In the genomic region with DNA sequence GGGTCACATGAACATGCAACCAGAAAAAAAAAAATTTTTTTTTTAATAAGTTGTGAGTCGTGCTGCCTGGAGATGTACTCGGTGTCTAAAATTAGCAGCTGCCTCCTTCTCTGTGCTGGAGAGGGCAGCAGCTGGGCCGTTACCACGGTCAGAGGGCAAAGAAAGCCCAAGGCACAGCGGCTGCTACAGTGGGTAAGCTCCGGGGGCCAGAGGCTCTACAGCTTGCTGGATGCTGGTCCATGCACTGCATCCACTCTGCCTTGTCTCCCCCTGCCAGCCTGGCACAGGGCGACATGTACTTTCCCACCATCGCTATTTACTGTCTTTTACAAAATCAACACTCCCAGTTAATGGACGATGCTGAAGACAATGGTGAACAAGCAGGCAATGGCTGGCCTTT, we compare ENCODE assay signal across 24 mouse cellular contexts.
A peak's percentile ranks its signal among the peaks of the same experiment; 100 is the strongest.
DNase-seq lines count a peak whose midpoint lies in the region; ATAC-seq and TF ChIP-seq lines count a peak whose summit lies in the region.
"Had no signal": no experiment of that assay in that cellular context is flagged by ENCODE, and none has a peak within 500 bp of the region (broad histone marks: within the 10 kb centered on the region; RNA-seq: fewer than 3 reads in every experiment).

No protein-coding gene starts in this region.

- H3K4me3 ChIP-seq in heart, embryonic 12.5 days: no peak overlapping the region
- H3K4me3 ChIP-seq in liver, postnatal 0 days (ENCODE audit: low read depth, low read length): no peak overlapping the region
- no peak overlapping the region for H3K4me3 ChIP-seq in liver, embryonic 12.5 days
- H3K4me3 ChIP-seq in neural tube, embryonic 12.5 days: no peak overlapping the region
- H3K4me3 ChIP-seq in neural tube, embryonic 15.5 days (replicated peaks): no peak overlapping the region
- H3K4me3 ChIP-seq in neural tube, embryonic 13.5 days: no peak overlapping the region
- H3K4me3 ChIP-seq: embryonic facial prominence, embryonic 13.5 days; erythroblast, embryonic 14.5 days; gastrocnemius, adult 2 months; heart, embryonic 13.5 days; layer of hippocampus, adult 2 months; liver, embryonic 13.5 days; lung, embryonic 15.5 days; myocyte had no signal

- H3K36me3 ChIP-seq in heart, embryonic 12.5 days: no peaks in the 10 kb centered on the region
- no peaks in the 10 kb centered on the region for H3K36me3 ChIP-seq in liver, postnatal 0 days (replicated peaks; ENCODE audit: insufficient read depth, low read length)
- H3K36me3 ChIP-seq in liver, embryonic 12.5 days: no peaks in the 10 kb centered on the region
- no peaks in the 10 kb centered on the region for H3K36me3 ChIP-seq in neural tube, embryonic 12.5 days
- H3K36me3 ChIP-seq in neural tube, embryonic 15.5 days: no peaks in the 10 kb centered on the region
- no peaks in the 10 kb centered on the region for H3K36me3 ChIP-seq in neural tube, embryonic 13.5 days
- H3K36me3 ChIP-seq: embryonic facial prominence, embryonic 13.5 days; heart, embryonic 13.5 days; liver, embryonic 13.5 days; lung, embryonic 15.5 days had no signal

- H3K9me3 ChIP-seq in heart, embryonic 12.5 days (replicated peaks): no peaks in the 10 kb centered on the region
- no peaks in the 10 kb centered on the region for H3K9me3 ChIP-seq in liver, postnatal 0 days (ENCODE audit: low read length)
- H3K9me3 ChIP-seq in liver, embryonic 12.5 days (replicated peaks): no peaks in the 10 kb centered on the region
- H3K9me3 ChIP-seq in neural tube, embryonic 12.5 days: no peaks in the 10 kb centered on the region
- no peaks in the 10 kb centered on the region for H3K9me3 ChIP-seq in neural tube, embryonic 15.5 days (replicated peaks)
- no peaks in the 10 kb centered on the region for H3K9me3 ChIP-seq in neural tube, embryonic 13.5 days
- H3K9me3 ChIP-seq: embryonic facial prominence, embryonic 13.5 days; heart, embryonic 13.5 days; liver, embryonic 13.5 days; lung, embryonic 15.5 days had no signal

- TF ChIP-seq CTCF in liver, postnatal 0 days (IDR thresholded peaks at IDR 0.05; ENCODE audit: low read depth): no peak

- no peak overlapping the region for H3K4me2 ChIP-seq in heart, embryonic 12.5 days
- H3K4me2 ChIP-seq in liver, postnatal 0 days (ENCODE audit: low read depth, low read length): no peak overlapping the region
- H3K4me2 ChIP-seq in liver, embryonic 12.5 days: no peak overlapping the region
- H3K4me2 ChIP-seq in neural tube, embryonic 12.5 days (replicated peaks): no peak overlapping the region
- no peak overlapping the region for H3K4me2 ChIP-seq in neural tube, embryonic 15.5 days
- H3K4me2 ChIP-seq in neural tube, embryonic 13.5 days: no peak overlapping the region
- H3K4me2 ChIP-seq: embryonic facial prominence, embryonic 13.5 days; heart, embryonic 13.5 days; liver, embryonic 13.5 days; lung, embryonic 15.5 days had no signal

- peaks cover 4% of the 10 kb centered on the region for H3K4me1 ChIP-seq in heart, embryonic 12.5 days (replicated peaks)
- no peaks in the 10 kb centered on the region for H3K4me1 ChIP-seq in liver, postnatal 0 days (ENCODE audit: insufficient read depth)
- no peaks in the 10 kb centered on the region for H3K4me1 ChIP-seq in liver, embryonic 12.5 days
- H3K4me1 ChIP-seq in neural tube, embryonic 12.5 days: peaks cover 11% of the 10 kb centered on the region
- H3K4me1 ChIP-seq in neural tube, embryonic 15.5 days: peaks cover 5% of the 10 kb centered on the region; the same call in 1 of the 2 replicates
- peaks cover 16% of the 10 kb centered on the region for H3K4me1 ChIP-seq in neural tube, embryonic 13.5 days (replicated peaks)
- H3K4me1 ChIP-seq: embryonic facial prominence, embryonic 13.5 days; liver, embryonic 13.5 days; lung, embryonic 15.5 days had no signal

- TF ChIP-seq EP300 in liver, postnatal 0 days (IDR thresholded peaks at IDR 0.05; ENCODE audit: low read depth): no peak

- ATAC-seq in heart, embryonic 12.5 days (ENCODE audit: insufficient number of reproducible peaks, low FRiP score): no peak
- ATAC-seq in liver, postnatal 0 days: no peak
- no peak for ATAC-seq in liver, embryonic 12.5 days
- 0 out of 2 replicates have a peak, but pooled peaks have one; percentile 66 for ATAC-seq in neural tube, embryonic 12.5 days (ENCODE audit: low FRiP score, low read depth)
- no peak for ATAC-seq in neural tube, embryonic 15.5 days (ENCODE audit: low FRiP score)
- no peak for ATAC-seq in neural tube, embryonic 13.5 days (ENCODE audit: low read depth)
- ATAC-seq: intestine, postnatal 0 days had no signal

- 53% methylated on average over 9 of the region's 9 CpGs for WGBS in heart, embryonic 12.5 days
- 60% methylated on average over 9 of the region's 9 CpGs for WGBS in liver, postnatal 0 days (ENCODE audit: insufficient replicate concordance)
- WGBS in liver, embryonic 12.5 days (ENCODE audit: insufficient replicate concordance): 63% methylated on average over 9 of the region's 9 CpGs
- 43% methylated on average over 9 of the region's 9 CpGs for WGBS in neural tube, embryonic 12.5 days
- WGBS in neural tube, embryonic 15.5 days: 32% methylated on average over 9 of the region's 9 CpGs
- WGBS in neural tube, embryonic 13.5 days: 32% methylated on average over 9 of the region's 9 CpGs

- 0 out of 2 replicates have a peak, but pooled peaks cover 4% of the 10 kb centered on the region for H3K27me3 ChIP-seq in heart, embryonic 12.5 days (replicated peaks)
- no peaks in the 10 kb centered on the region for H3K27me3 ChIP-seq in liver, postnatal 0 days (ENCODE audit: insufficient read depth, low read length)
- H3K27me3 ChIP-seq in liver, embryonic 12.5 days (replicated peaks): no peaks in the 10 kb centered on the region
- H3K27me3 ChIP-seq in neural tube, embryonic 12.5 days (replicated peaks): no peaks in the 10 kb centered on the region
- no peaks in the 10 kb centered on the region for H3K27me3 ChIP-seq in neural tube, embryonic 15.5 days (replicated peaks)
- H3K27me3 ChIP-seq in neural tube, embryonic 13.5 days: no peaks in the 10 kb centered on the region
- H3K27me3 ChIP-seq: embryonic facial prominence, embryonic 13.5 days; heart, embryonic 13.5 days; liver, embryonic 13.5 days; lung, embryonic 15.5 days had no signal

- peak; percentile 61 for DNase-seq in heart, adult 11 months
- peak; percentile 9 for DNase-seq in liver, postnatal 0 days
- DNase-seq in gastrocnemius, adult 8-10 months (ENCODE audit: low spot score in 2 of 2): no peak
- DNase-seq: adrenal gland, adult 2 months; cerebellum, adult 11-12 months; gastrocnemius, adult 2 months; heart, postnatal 14 days; kidney, postnatal 25 days; liver, embryonic 13.5 days; lung, postnatal 4 days; right cerebral cortex, postnatal 4 days; thymus, postnatal 14 days had no signal

- no peak overlapping the region for H3K27ac ChIP-seq in heart, embryonic 12.5 days (ENCODE audit: poor library complexity, severe bottlenecking)
- no peak overlapping the region for H3K27ac ChIP-seq in liver, postnatal 0 days (ENCODE audit: low read depth)
- no peak overlapping the region for H3K27ac ChIP-seq in liver, embryonic 12.5 days
- H3K27ac ChIP-seq in neural tube, embryonic 12.5 days: no peak overlapping the region
- no peak overlapping the region for H3K27ac ChIP-seq in neural tube, embryonic 15.5 days (replicated peaks)
- H3K27ac ChIP-seq in neural tube, embryonic 13.5 days (replicated peaks): no peak overlapping the region; the same call in 1 of the 2 replicates
- H3K27ac ChIP-seq: embryonic facial prominence, embryonic 13.5 days; gastrocnemius, adult 2 months; heart, embryonic 13.5 days; layer of hippocampus, adult 2 months; liver, embryonic 13.5 days; lung, embryonic 15.5 days had no signal

- H3K9ac ChIP-seq in heart, embryonic 12.5 days: no peak overlapping the region
- no peak overlapping the region for H3K9ac ChIP-seq in liver, postnatal 0 days (replicated peaks)
- no peak overlapping the region for H3K9ac ChIP-seq in liver, embryonic 12.5 days
- H3K9ac ChIP-seq in neural tube, embryonic 12.5 days: no peak overlapping the region
- no peak overlapping the region for H3K9ac ChIP-seq in neural tube, embryonic 15.5 days (replicated peaks)
- peak overlapping the region; percentile 13; the same call in 1 of the 2 replicates for H3K9ac ChIP-seq in neural tube, embryonic 13.5 days
- H3K9ac ChIP-seq: embryonic facial prominence, embryonic 13.5 days; heart, embryonic 13.5 days; liver, embryonic 13.5 days; lung, embryonic 15.5 days had no signal

Comparison
In these comparisons a context has a peak if more than half of its experiments do, and no peak if none do; other contexts are left out.
1. DNase-seq: peak in heart, adult 11 months (single experiment) and liver, postnatal 0 days (single experiment); none in gastrocnemius, adult 8-10 months (0 of 2).